Mouse (Mus musculus): ENCODE results near the gene Adcy3. TPM values are rescaled to one million over a fixed set of nuclear protein-coding genes. Genes with fewer than 3 reads are reported as not detected.

Adcy3 gene
- polyA plus RNA-seq, 1 experiment from 2014 or later = 0.75 TPM

- DNase-seq (no peak), ATAC-seq (no peak)
- Histone ChIP-seq H3K4me2 (ENCODE audit: low read depth, low read length) (no peak overlapping the region), H3K9me3 (ENCODE audit: low read length) (no peaks in the 10 kb centered on the region), H3K27ac (ENCODE audit: low read depth) (no peak overlapping the region), H3K36me3 (replicated peaks; ENCODE audit: insufficient read depth, low read length) (no peaks in the 10 kb centered on the region), H3K4me3 (ENCODE audit: low read depth, low read length) (no peak overlapping the region), H3K4me1 (ENCODE audit: insufficient read depth) (no peaks in the 10 kb centered on the region), H3K27me3 (ENCODE audit: insufficient read depth, low read length) (no peaks in the 10 kb centered on the region), H3K9ac (replicated peaks) (no peak overlapping the region)
- WGBS (ENCODE audit: insufficient replicate concordance) = 71% methylated on average over 15 of the region's 15 CpGs
- TF ChIP-seq EP300 (IDR thresholded peaks at IDR 0.05; ENCODE audit: low read depth) (no peak), CTCF (IDR thresholded peaks at IDR 0.05; ENCODE audit: low read depth) (no peak)
Observed at GRCm38 (mm10) chr12:4173108-4173790, 40.3 kb downstream of the Adcy3 start.

- Histone ChIP-seq H3K4me2 (ENCODE audit: low read depth, low read length) (no peak overlapping the region), H3K27me3 (ENCODE audit: insufficient read depth, low read length) (no peaks in the 10 kb centered on the region), H3K4me3 (ENCODE audit: low read depth, low read length) (no peak overlapping the region), H3K9me3 (ENCODE audit: low read length) (no peaks in the 10 kb centered on the region), H3K4me1 (ENCODE audit: insufficient read depth) (no peaks in the 10 kb centered on the region), H3K27ac (ENCODE audit: low read depth) (no peak overlapping the region), H3K36me3 (replicated peaks; ENCODE audit: insufficient read depth, low read length) (no peaks in the 10 kb centered on the region), H3K9ac (replicated peaks) (no peak overlapping the region)
- ATAC-seq = no peak
- WGBS (ENCODE audit: insufficient replicate concordance) = 66% methylated on average over 5 of the region's 5 CpGs
- DNase-seq = no peak
- TF ChIP-seq CTCF (IDR thresholded peaks at IDR 0.05; ENCODE audit: low read depth) = no peak
- no peak for TF ChIP-seq EP300 (IDR thresholded peaks at IDR 0.05; ENCODE audit: low read depth)
Observed at GRCm38 (mm10) chr12:4178839-4179238, 45.9 kb downstream of the Adcy3 start.

- ATAC-seq (no peak), DNase-seq (no peak)
- Histone ChIP-seq H3K36me3 (replicated peaks; ENCODE audit: insufficient read depth, low read length) (no peaks in the 10 kb centered on the region), H3K9ac (replicated peaks) (no peak overlapping the region), H3K4me3 (ENCODE audit: low read depth, low read length) (no peak overlapping the region), H3K27ac (ENCODE audit: low read depth) (no peak overlapping the region), H3K9me3 (ENCODE audit: low read length) (no peaks in the 10 kb centered on the region), H3K27me3 (ENCODE audit: insufficient read depth, low read length) (no peaks in the 10 kb centered on the region), H3K4me1 (ENCODE audit: insufficient read depth) (no peaks in the 10 kb centered on the region), H3K4me2 (ENCODE audit: low read depth, low read length) (no peak overlapping the region)
- WGBS (ENCODE audit: insufficient replicate concordance) = 84% methylated on average over 6 of the region's 6 CpGs
- TF ChIP-seq EP300 (IDR thresholded peaks at IDR 0.05; ENCODE audit: low read depth) (no peak), CTCF (IDR thresholded peaks at IDR 0.05; ENCODE audit: low read depth) (no peak)
Observed at GRCm38 (mm10) chr12:4179671-4180233, 46.8 kb downstream of the Adcy3 start.

GRCm38 (mm10) chr12:4180507-4180906 is 47.6 kb downstream of the Adcy3 start:
- ATAC-seq (no peak), DNase-seq (no peak)
- Histone ChIP-seq H3K9ac (replicated peaks) (no peak overlapping the region), H3K4me1 (ENCODE audit: insufficient read depth) (no peaks in the 10 kb centered on the region), H3K27ac (ENCODE audit: low read depth) (no peak overlapping the region), H3K4me3 (ENCODE audit: low read depth, low read length) (no peak overlapping the region), H3K4me2 (ENCODE audit: low read depth, low read length) (no peak overlapping the region), H3K9me3 (ENCODE audit: low read length) (no peaks in the 10 kb centered on the region), H3K36me3 (replicated peaks; ENCODE audit: insufficient read depth, low read length) (no peaks in the 10 kb centered on the region), H3K27me3 (ENCODE audit: insufficient read depth, low read length) (no peaks in the 10 kb centered on the region)
- 41% methylated on average over 3 of the region's 3 CpGs for WGBS (ENCODE audit: insufficient replicate concordance)
- TF ChIP-seq EP300 (IDR thresholded peaks at IDR 0.05; ENCODE audit: low read depth) (no peak), CTCF (IDR thresholded peaks at IDR 0.05; ENCODE audit: low read depth) (no peak)

DNA sequence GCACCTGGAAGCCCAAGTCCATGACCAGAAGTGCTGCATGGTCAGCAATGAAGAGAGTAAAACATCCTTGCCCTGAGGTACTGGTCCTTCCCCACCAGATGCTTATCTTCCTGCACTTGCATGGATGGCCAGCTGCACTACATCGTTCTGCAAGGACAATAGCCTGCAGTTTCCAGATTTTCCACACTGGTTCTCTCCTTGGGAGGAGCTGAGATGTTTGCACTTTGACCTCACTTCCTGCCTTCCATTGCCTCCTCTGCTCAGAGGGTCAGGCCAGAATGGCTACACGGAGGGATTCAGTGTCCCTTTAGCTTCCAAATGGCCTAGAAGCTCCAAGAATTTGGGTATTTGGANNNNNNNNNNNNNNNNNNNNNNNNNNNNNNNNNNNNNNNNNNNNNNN is 51.7 kb downstream of the Adcy3 start:
- H3K27me3 ChIP-seq (ENCODE audit: insufficient read depth, low read length) = no peaks in the 10 kb centered on the region
- H3K4me2 ChIP-seq (ENCODE audit: low read depth, low read length) = no peak overlapping the region
- DNase-seq = no peak
- no peak overlapping the region for H3K9ac ChIP-seq (replicated peaks)
- no peaks in the 10 kb centered on the region for H3K4me1 ChIP-seq (ENCODE audit: insufficient read depth)
- H3K36me3 ChIP-seq (replicated peaks; ENCODE audit: insufficient read depth, low read length) = no peaks in the 10 kb centered on the region
- no peaks in the 10 kb centered on the region for H3K9me3 ChIP-seq (ENCODE audit: low read length)
- no peak overlapping the region for H3K4me3 ChIP-seq (ENCODE audit: low read depth, low read length)
- H3K27ac ChIP-seq (ENCODE audit: low read depth) = no peak overlapping the region
- TF ChIP-seq EP300 (IDR thresholded peaks at IDR 0.05; ENCODE audit: low read depth) = no peak
- TF ChIP-seq CTCF (IDR thresholded peaks at IDR 0.05; ENCODE audit: low read depth) = no peak
- ATAC-seq = no peak
- 45% methylated on average over 2 of the region's 2 CpGs for WGBS (ENCODE audit: insufficient replicate concordance)

GRCm38 (mm10) chr12:4188171-4189059 is 55.5 kb downstream of the Adcy3 start:
- Histone ChIP-seq H3K27me3 (ENCODE audit: insufficient read depth, low read length) (no peaks in the 10 kb centered on the region), H3K9me3 (ENCODE audit: low read length) (no peaks in the 10 kb centered on the region), H3K4me3 (ENCODE audit: low read depth, low read length) (no peak overlapping the region), H3K4me2 (ENCODE audit: low read depth, low read length) (no peak overlapping the region), H3K9ac (replicated peaks) (no peak overlapping the region), H3K4me1 (ENCODE audit: insufficient read depth) (no peaks in the 10 kb centered on the region), H3K27ac (ENCODE audit: low read depth) (no peak overlapping the region), H3K36me3 (replicated peaks; ENCODE audit: insufficient read depth, low read length) (no peaks in the 10 kb centered on the region)
- peak; percentile 56 for ATAC-seq
- DNase-seq = no peak
- WGBS (ENCODE audit: insufficient replicate concordance) = 48% methylated on average over 14 of the region's 14 CpGs
- TF ChIP-seq EP300 (IDR thresholded peaks at IDR 0.05; ENCODE audit: low read depth) = no peak
- TF ChIP-seq CTCF (IDR thresholded peaks at IDR 0.05; ENCODE audit: low read depth) = no peak

Data from liver, postnatal 0 days (tissue).